Mouse (Mus musculus) brain, embryonic 14.5 days (tissue): Measurements from ENCODE around the gene Pfkm.

Experiments used
- CTCF ChIP-seq: fragments of 200-500 bp; IDR thresholded peaks from 2 replicates; pipeline ENCODE4 v1.5.1; 2012; ENCODE audit warnings: inconsistent platforms, mild to moderate bottlenecking, moderate library complexity, borderline replicate concordance; ENCODE audit not compliant: insufficient read depth, insufficient read length; ENCODE audit errors: extremely low read depth
- POLR2A ChIP-seq: fragments of 200-500 bp; IDR thresholded peaks from 2 replicates; pipeline ENCODE4 v1.6.1; 2012; ENCODE audit warnings: mild to moderate bottlenecking, inconsistent platforms, borderline replicate concordance; ENCODE audit not compliant: poor library complexity, insufficient read depth, insufficient read length, severe bottlenecking; ENCODE audit errors: extremely low read depth

DNA sequence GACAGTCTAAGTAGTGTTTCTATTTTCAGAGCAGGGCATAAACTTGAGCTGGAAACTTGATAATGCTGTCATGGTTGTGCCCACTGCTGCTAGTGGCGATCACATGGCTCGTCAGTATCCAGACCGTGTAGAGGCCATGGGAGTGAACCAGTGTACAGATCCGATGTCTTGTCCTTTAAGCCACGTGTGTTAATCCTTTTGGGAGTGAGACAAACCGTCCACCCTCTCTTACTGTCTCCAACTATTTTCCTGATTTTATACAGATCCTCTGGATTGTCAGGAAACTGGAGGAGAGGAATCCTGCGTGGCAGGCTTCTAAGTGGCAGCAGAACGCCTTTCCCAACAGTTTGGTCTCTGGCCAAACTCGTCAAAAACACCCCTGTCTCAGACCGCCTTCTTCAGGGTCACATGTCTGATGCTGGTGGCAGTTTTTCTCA, 56.8 kb downstream of the Pfkm start:
- no peak for TF ChIP-seq CTCF
- no peak for TF ChIP-seq POLR2A
